Mouse (Mus musculus): ENCODE results near the gene Cks2. TPM values are rescaled to one million over a fixed set of nuclear protein-coding genes. Genes with fewer than 3 reads are reported as not detected.

Gene Cks2
- polyA plus RNA-seq, 1 experiment from 2014 or later = 330 TPM

DNA sequence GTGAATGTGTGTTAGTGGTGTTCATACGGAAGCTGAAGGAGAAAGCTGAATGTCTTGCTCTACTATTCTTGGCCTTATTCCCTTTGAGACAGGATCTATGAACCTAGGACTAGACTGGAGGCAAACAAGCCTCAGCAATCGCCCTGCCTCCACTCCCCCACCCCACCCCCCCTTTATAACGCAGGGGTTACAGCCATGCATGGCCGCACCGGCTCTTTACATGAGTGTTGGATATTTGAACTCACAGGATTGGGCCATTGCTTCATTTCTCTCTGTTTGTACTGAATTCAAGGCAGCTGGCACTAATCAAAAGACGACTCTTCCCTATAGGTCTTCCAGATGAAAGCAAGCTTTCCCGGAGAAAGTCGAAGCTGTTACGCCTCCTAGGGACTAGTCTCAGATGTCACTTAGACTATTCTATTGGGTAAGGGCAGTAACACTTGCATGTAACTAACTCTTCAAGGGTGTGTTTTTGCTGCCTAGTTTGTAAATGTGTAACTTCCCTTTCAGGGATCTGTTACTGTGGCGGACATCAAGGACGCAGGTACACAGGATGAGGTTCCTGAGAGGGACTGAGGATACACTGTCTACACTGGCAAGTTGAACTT is 2.8 kb upstream of the Cks2 start:
- no peak overlapping the region for H3K4me2 ChIP-seq
- 0 out of 2 replicates have a peak, but pooled peaks cover 2% of the 10 kb centered on the region for H3K27me3 ChIP-seq
- 41% methylated on average over 11 of the region's 11 CpGs for WGBS
- no peaks in the 10 kb centered on the region for H3K36me3 ChIP-seq (replicated peaks)
- no peak overlapping the region for H3K4me3 ChIP-seq (replicated peaks)
- H3K9me3 ChIP-seq = no peaks in the 10 kb centered on the region
- ATAC-seq (ENCODE audit: low FRiP score) = no peak
- H3K4me1 ChIP-seq = peaks cover 15% of the 10 kb centered on the region
- H3K27ac ChIP-seq = no peak overlapping the region
- no peak overlapping the region for H3K9ac ChIP-seq

GRCm38 (mm10) chr13:51643924-51644828 is 856 bp upstream of the Cks2 start:
- 46% methylated on average over 20 of the region's 20 CpGs for WGBS
- Histone ChIP-seq H3K4me2 (peak overlapping the region; percentile 67), H3K4me1 (peaks cover 27% of the 10 kb centered on the region), H3K9ac (peak overlapping the region; percentile 51), H3K36me3 (replicated peaks) (no peaks in the 10 kb centered on the region), H3K4me3 (replicated peaks) (peak overlapping the region; percentile 81), H3K27ac (peak overlapping the region; percentile 51; the same call in 1 of the 2 replicates), H3K9me3 (no peaks in the 10 kb centered on the region), H3K27me3 (0 out of 2 replicates have a peak, but pooled peaks cover 2% of the 10 kb centered on the region)
- peak; percentile 40 for ATAC-seq (ENCODE audit: low FRiP score)

DNA sequence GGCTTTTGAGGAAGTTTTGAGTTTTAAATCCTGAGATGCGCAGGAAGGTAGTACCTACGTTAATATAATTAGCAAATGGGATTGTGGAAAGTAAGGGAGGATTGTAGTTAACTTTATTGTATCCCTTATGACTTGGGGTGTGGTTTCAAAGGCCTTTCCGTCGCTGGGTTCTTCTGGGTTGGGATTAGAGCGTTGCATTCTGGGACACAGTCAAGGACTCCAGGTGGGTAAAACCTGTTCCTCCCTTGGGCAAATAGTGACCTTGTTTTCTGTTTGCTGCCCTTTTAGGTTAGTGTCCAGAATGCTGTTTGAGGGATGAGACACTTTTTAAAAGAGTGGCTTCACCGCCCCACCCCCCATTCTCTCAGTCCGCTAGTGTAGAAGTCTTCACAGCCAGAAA is 840 bp downstream of the Cks2 start:
- 1% methylated on average over 7 of the region's 7 CpGs for WGBS
- no peak for ATAC-seq (ENCODE audit: low FRiP score)

DNA sequence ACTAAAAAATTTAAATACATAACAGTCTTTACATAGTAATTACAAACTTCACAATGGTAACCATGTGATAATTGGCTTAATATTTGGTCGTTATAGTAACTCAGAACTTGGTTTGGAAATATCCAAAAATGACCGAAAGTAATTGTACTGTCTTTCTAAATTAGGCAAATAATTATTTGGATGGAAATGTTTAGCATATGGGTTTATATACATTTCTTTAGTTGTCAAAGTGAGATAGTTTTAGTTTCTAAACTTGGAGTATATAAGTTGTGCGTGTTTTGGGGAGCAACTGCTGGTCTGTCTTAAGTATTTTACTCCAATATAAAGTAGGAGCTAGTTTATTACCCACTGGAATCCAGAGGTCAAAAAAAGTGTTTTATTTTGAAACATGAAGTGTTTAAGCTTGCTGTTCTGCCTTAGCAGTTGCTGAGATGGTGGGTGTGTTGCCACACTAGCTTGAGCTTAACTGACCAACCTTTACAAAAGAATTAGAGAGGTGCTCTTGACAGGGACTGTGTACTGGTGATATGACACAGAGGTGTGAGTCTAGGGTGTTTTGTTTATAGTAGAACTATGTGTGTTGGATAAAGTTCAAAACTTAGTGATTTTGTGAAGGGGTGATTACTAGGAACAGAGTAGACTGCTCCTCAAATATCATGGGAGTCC is 1.5 kb downstream of the Cks2 start:
- peak overlapping the region; percentile 67 for H3K4me2 ChIP-seq
- ATAC-seq (ENCODE audit: low FRiP score) = no peak
- H3K27ac ChIP-seq = no peak overlapping the region
- 27% methylated on average over 3 of the region's 3 CpGs for WGBS
- peaks cover 35% of the 10 kb centered on the region for H3K4me1 ChIP-seq
- H3K9me3 ChIP-seq = no peaks in the 10 kb centered on the region
- peak overlapping the region; percentile 81 for H3K4me3 ChIP-seq (replicated peaks)
- H3K27me3 ChIP-seq = 0 out of 2 replicates have a peak, but pooled peaks cover 2% of the 10 kb centered on the region
- H3K36me3 ChIP-seq (replicated peaks) = no peaks in the 10 kb centered on the region
- H3K9ac ChIP-seq = peak overlapping the region; percentile 84

More for the DNA sequence above, 840 bp downstream of the Cks2 start:
- Histone ChIP-seq H3K4me2 (peak overlapping the region; percentile 67), H3K4me1 (peaks cover 30% of the 10 kb centered on the region), H3K9ac (peak overlapping the region; percentile 84), H3K9me3 (no peaks in the 10 kb centered on the region), H3K4me3 (replicated peaks) (peak overlapping the region; percentile 81), H3K36me3 (replicated peaks) (no peaks in the 10 kb centered on the region), H3K27ac (peak overlapping the region; percentile 74), H3K27me3 (0 out of 2 replicates have a peak, but pooled peaks cover 2% of the 10 kb centered on the region)

DNA sequence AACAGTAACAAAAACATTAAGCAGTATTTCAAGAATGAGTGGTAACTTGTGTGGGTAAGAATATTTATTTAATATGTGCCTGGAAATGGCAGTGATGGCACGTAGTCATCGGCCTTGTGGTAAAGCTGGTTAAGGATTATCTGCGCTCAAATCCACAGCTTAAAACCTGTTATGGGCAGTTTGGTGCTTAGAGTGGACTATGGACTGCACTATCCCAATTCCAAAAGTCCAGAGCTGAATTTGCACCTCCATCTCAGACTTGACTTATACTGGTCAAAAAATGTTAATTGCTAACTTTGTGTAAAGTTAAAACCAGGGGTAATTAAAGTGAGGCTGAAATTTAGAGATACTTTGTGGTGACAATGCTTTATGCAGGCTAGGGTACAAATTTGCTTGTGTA is 2.7 kb downstream of the Cks2 start:
- H3K4me2 ChIP-seq = peak overlapping the region; percentile 67
- peak overlapping the region; percentile 8; the same call in 1 of the 2 replicates for H3K4me3 ChIP-seq (replicated peaks)
- H3K27ac ChIP-seq = no peak overlapping the region
- H3K27me3 ChIP-seq = no peaks in the 10 kb centered on the region
- no peak overlapping the region; the same call in 1 of the 2 replicates for H3K9ac ChIP-seq
- WGBS = 91% methylated on average over 3 of the region's 3 CpGs
- no peaks in the 10 kb centered on the region for H3K9me3 ChIP-seq
- peaks cover 41% of the 10 kb centered on the region for H3K4me1 ChIP-seq
- peaks cover 3% of the 10 kb centered on the region for H3K36me3 ChIP-seq (replicated peaks)
- no peak for ATAC-seq (ENCODE audit: low FRiP score)

DNA sequence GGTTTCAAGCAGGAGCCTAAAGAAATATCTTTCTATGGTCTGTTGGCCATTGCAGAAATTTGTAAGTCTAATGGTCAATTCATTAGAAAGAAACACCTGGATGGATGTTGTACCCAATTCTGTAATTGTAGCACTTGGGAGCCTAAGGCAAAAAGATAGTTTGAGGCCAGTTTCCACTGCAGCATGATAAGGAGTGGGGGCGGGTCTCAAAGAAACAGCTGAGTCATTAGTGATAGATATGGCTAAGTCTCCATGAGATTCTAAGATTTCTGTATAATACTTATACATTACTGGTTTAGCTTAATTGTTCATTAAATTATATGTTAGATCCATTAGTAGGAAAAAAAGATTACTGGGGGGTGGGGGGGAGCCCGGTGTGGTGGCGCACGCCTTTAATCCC is 3.2 kb downstream of the Cks2 start:
- ATAC-seq (ENCODE audit: low FRiP score) = no peak
- WGBS = 90% methylated on average over 4 of the region's 4 CpGs
- no peak overlapping the region for H3K4me3 ChIP-seq (replicated peaks)
- no peak overlapping the region for H3K27ac ChIP-seq
- peak overlapping the region; percentile 67 for H3K4me2 ChIP-seq
- H3K9me3 ChIP-seq = no peaks in the 10 kb centered on the region
- H3K36me3 ChIP-seq (replicated peaks) = peaks cover 8% of the 10 kb centered on the region
- peaks cover 41% of the 10 kb centered on the region for H3K4me1 ChIP-seq
- no peak overlapping the region for H3K9ac ChIP-seq
- H3K27me3 ChIP-seq = no peaks in the 10 kb centered on the region

DNA sequence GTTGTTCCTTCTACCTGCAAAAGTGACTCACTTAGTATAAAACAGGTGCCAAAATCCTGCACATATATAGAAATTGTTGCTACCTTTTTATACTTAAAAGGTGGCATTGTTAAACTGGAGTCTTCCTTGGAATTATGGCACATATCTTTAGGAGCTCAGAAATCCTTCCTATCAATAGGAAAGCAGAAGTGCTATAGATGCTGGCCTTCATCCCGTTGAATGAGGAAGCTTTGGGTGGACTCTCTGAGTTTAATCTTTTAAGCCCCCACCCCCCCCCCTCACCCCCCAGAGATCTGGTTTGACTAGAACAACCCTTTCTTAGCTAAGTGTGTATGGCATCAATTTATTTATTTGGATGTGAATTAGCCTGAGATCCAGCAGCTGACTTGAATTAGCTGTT is 4.7 kb downstream of the Cks2 start:
- Histone ChIP-seq H3K36me3 (replicated peaks) (peaks cover 21% of the 10 kb centered on the region), H3K4me2 (no peak overlapping the region), H3K4me1 (peaks cover 41% of the 10 kb centered on the region), H3K9ac (no peak overlapping the region), H3K27ac (no peak overlapping the region), H3K27me3 (no peaks in the 10 kb centered on the region), H3K4me3 (replicated peaks) (no peak overlapping the region), H3K9me3 (no peaks in the 10 kb centered on the region)
- ATAC-seq (ENCODE audit: low FRiP score) = no peak
- 56% methylated on average over 1 of the region's 1 CpGs for WGBS

GRCm38 (mm10) chr13:51651408-51652064 is 6.5 kb downstream of the Cks2 start, which contains the start of gene Secisbp2:
Gene Secisbp2, plus strand, starts transcription at chr13:51651697.
- no peaks in the 10 kb centered on the region for H3K9me3 ChIP-seq
- H3K27me3 ChIP-seq = no peaks in the 10 kb centered on the region
- ATAC-seq (ENCODE audit: low FRiP score) = peak; percentile 98
- H3K27ac ChIP-seq = peak within 1 kb of the TSS; percentile 76
- H3K4me3 ChIP-seq (replicated peaks) = peak within 1 kb of the TSS; percentile 67
- H3K9ac ChIP-seq = peak within 1 kb of the TSS; percentile 68
- under 1% methylated on average over 68 of the region's 69 CpGs for WGBS
- H3K4me2 ChIP-seq = peak within 1 kb of the TSS; percentile 81
- peaks cover 34% of the 10 kb centered on the region for H3K4me1 ChIP-seq
- H3K36me3 ChIP-seq (replicated peaks) = peaks cover 39% of the 10 kb centered on the region

DNA sequence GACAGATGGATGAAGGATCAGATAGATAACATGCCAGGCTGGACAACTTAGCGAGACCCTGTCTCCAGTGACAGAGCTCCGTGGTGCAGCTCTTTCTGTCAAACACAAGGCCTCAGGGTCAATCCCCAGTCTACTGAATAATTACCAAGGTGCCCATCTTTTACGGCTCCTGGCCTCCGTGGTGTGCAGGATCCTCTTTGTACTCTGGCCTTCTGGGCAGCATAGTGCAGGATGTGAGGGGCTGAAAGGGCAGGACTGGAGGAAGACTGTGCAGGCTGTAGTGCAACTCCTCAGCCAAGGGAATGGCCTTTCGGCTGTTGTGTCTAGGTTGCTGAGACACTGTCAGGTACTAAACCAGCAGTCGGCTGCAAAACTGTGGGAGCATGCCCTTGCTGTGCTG is 8.1 kb downstream of the Cks2 start:
- H3K9ac ChIP-seq = no peak overlapping the region
- no peak overlapping the region for H3K4me2 ChIP-seq
- H3K27ac ChIP-seq = no peak overlapping the region
- WGBS = 97% methylated on average over 6 of the region's 6 CpGs
- ATAC-seq (ENCODE audit: low FRiP score) = no peak
- peaks cover 54% of the 10 kb centered on the region for H3K36me3 ChIP-seq (replicated peaks)
- peaks cover 18% of the 10 kb centered on the region for H3K4me1 ChIP-seq
- H3K9me3 ChIP-seq = no peaks in the 10 kb centered on the region
- H3K4me3 ChIP-seq (replicated peaks) = no peak overlapping the region
- H3K27me3 ChIP-seq = no peaks in the 10 kb centered on the region

DNA sequence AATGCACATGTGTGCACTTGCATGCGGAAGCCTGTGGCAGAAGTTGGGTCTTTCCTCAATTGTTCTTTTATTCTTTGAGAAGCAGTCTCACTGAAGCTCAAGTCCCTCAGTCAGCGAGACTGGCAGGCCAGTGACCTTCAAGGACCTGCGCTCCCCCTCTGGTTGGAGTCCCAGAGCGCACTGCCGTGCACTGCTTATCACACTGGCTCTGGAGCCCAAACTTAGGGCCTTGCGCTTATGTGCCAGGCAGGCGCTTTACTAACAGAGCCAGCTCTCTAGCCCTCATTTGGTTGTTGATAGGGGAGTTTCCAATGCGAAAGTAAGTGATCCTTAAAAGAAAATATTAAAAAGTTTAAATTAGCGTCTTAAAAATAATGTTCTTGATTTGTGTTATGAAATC is 8.9 kb downstream of the Cks2 start:
- Histone ChIP-seq H3K36me3 (replicated peaks) (peaks cover 62% of the 10 kb centered on the region), H3K4me2 (no peak overlapping the region)
- 94% methylated on average over 9 of the region's 9 CpGs for WGBS

GRCm38 (mm10) chr13:51656516-51657235 is 11.6 kb downstream of the Cks2 start:
- Histone ChIP-seq H3K4me1 (peaks cover 6% of the 10 kb centered on the region), H3K9ac (no peak overlapping the region), H3K36me3 (replicated peaks) (peaks cover 87% of the 10 kb centered on the region), H3K4me3 (replicated peaks) (no peak overlapping the region), H3K4me2 (no peak overlapping the region), H3K27ac (no peak overlapping the region), H3K27me3 (no peaks in the 10 kb centered on the region), H3K9me3 (no peaks in the 10 kb centered on the region)
- no peak for ATAC-seq (ENCODE audit: low FRiP score)
- WGBS = 93% methylated on average over 13 of the region's 13 CpGs

More for the DNA sequence above, 8.9 kb downstream of the Cks2 start:
- H3K9ac ChIP-seq = no peak overlapping the region
- H3K4me1 ChIP-seq = peaks cover 14% of the 10 kb centered on the region
- H3K4me3 ChIP-seq (replicated peaks) = no peak overlapping the region
- no peak overlapping the region for H3K27ac ChIP-seq
- no peak for ATAC-seq (ENCODE audit: low FRiP score)
- no peaks in the 10 kb centered on the region for H3K9me3 ChIP-seq
- no peaks in the 10 kb centered on the region for H3K27me3 ChIP-seq
